Mouse (Mus musculus) common myeloid progenitor, adult 5-6 weeks (primary cell): ENCODE results near the gene Ifrd2. TPM values are rescaled to one million over a fixed set of nuclear protein-coding genes. Genes with fewer than 3 reads are reported as not detected.
"Not testable (repeated sequence)": the region's sequence is repeated elsewhere in the genome, so short reads cannot be mapped to it uniquely, and the experiment has no call there.

Source experiments
- ATAC-seq: replicated peaks from 2 replicates; pipeline ENCODE4 v1.8.0; 2016; ENCODE audit warnings: low read depth, mild to moderate bottlenecking, moderate TSS enrichment, inconsistent platforms; ENCODE audit not compliant: poor library complexity, severe bottlenecking
- total RNA-seq: library from RNA; stranded (forward); fragments of 200-1000, 187-1606 nt; gene quantifications from 2 replicates; pipeline ENCODE4 v1.2.3, GENCODE M21; 2017

The Ifrd2 gene
- total RNA-seq, 1 experiment from 2014 or later = 59.7 TPM

GRCm38 (mm10) chr9:107571534-107572326, 15.7 kb upstream of the Ifrd2 start:
- ATAC-seq = no peak

GRCm38 (mm10) chr9:107572327-107572662, 15.1 kb upstream of the Ifrd2 start:
- no peak for ATAC-seq

- not testable (repeated sequence) for ATAC-seq
Observed at GRCm38 (mm10) chr9:107573774-107574173, 13.7 kb upstream of the Ifrd2 start.

GRCm38 (mm10) chr9:107575579-107576356, 11.7 kb upstream of the Ifrd2 start:
- ATAC-seq = no peak

- peak; percentile 65 for ATAC-seq
Observed at GRCm38 (mm10) chr9:107576357-107577107, 10.9 kb upstream of the Ifrd2 start, which contains the start of gene Hyal1. TSS of gene Hyal1 (plus strand) at chr9:107576927.

GRCm38 (mm10) chr9:107577871-107578270, 9.6 kb upstream of the Ifrd2 start:
- ATAC-seq = no peak

- no peak for ATAC-seq
Observed at GRCm38 (mm10) chr9:107578587-107578986, 8.9 kb upstream of the Ifrd2 start, which contains the start of gene Naa80. TSS of gene Naa80 (plus strand) at chr9:107578887.

GRCm38 (mm10) chr9:107579023-107579900, 8.2 kb upstream of the Ifrd2 start:
- no peak for ATAC-seq

- peak; percentile 77 for ATAC-seq
Observed at GRCm38 (mm10) chr9:107580501-107581317, 6.7 kb upstream of the Ifrd2 start, which contains the start of gene Hyal3. TSS of gene Hyal3 (plus strand) at chr9:107580818.

GRCm38 (mm10) chr9:107581584-107581983, 5.9 kb upstream of the Ifrd2 start:
- no peak for ATAC-seq

GRCm38 (mm10) chr9:107582509-107583062, 4.9 kb upstream of the Ifrd2 start:
- no peak for ATAC-seq

- ATAC-seq = no peak
Observed at GRCm38 (mm10) chr9:107583174-107583573, 4.3 kb upstream of the Ifrd2 start.

- ATAC-seq = no peak
Observed at GRCm38 (mm10) chr9:107586504-107586903, 938 bp upstream of the Ifrd2 start.

- ATAC-seq = peak; percentile 11
Observed at GRCm38 (mm10) chr9:107587833-107588639, 594 bp downstream of the Ifrd2 start.

- ATAC-seq = no peak
Observed at GRCm38 (mm10) chr9:107590058-107590772, 2.8 kb downstream of the Ifrd2 start.

GRCm38 (mm10) chr9:107590773-107591060, 3.3 kb downstream of the Ifrd2 start:
- no peak for ATAC-seq
